Mouse (Mus musculus): Measurements from ENCODE around the gene Rgs13.

- TF ChIP-seq CTCF (IDR thresholded peaks at IDR 0.05; ENCODE audit: low read depth, low read length) (no peak), GATA1 (IDR thresholded peaks at IDR 0.05; ENCODE audit: borderline replicate concordance, low read length) (no peak), POLR2AphosphoS5 (IDR thresholded peaks at IDR 0.05; ENCODE audit: insufficient replicate concordance, low read depth, low read length) (no peak), TAL1 (conservative IDR thresholded peaks at IDR 0.05; ENCODE audit: low read depth, low read length) (0 out of 2 replicates have a peak, but pooled peaks have one; percentile 26), GATA2 (IDR thresholded peaks at IDR 0.05; ENCODE audit: borderline replicate concordance, low read depth, low read length) (no peak)
Observed at GRCm38 (mm10) chr1:144177166-144177565, at the start of gene Rgs13.

Measured in G1E (cell line).